Mouse (Mus musculus) kidney, postnatal 0 days (tissue): ENCODE data around the gene Ttc28. TPM values are rescaled to one million over a fixed set of nuclear protein-coding genes. Genes with fewer than 3 reads are reported as not detected.

Source experiments
- ATAC-seq: fragments of 200-750 bp; cut with Nextera tagmentation; replicated peaks from 2 replicates; pipeline ENCODE4 v1.8.0; 2017; ENCODE audit warnings: low read depth, moderate number of reproducible peaks, moderate TSS enrichment, moderate library complexity; ENCODE audit not compliant: low FRiP score
- DNase-seq: peaks from one replicate; pipeline ENCODE4 v3.0.0-alpha.2; 2016; ENCODE audit warnings: low spot score
- H3K27ac ChIP-seq: fragments of 300-500 bp; sonication (generic); 2 replicates; pipeline ENCODE4 v1.5.1; 2014; ENCODE audit warnings: mild to moderate bottlenecking
- H3K27me3 ChIP-seq: fragments of 300-500 bp; sonication (generic); 2 replicates; pipeline ENCODE4 v1.6.1; 2014; ENCODE audit warnings: low read length, mixed read lengths; ENCODE audit not compliant: insufficient read depth
- H3K36me3 ChIP-seq: fragments of 300-500 bp; sonication (generic); 2 replicates; pipeline ENCODE4 v1.6.1; 2014; ENCODE audit warnings: low read length, mixed read lengths; ENCODE audit not compliant: insufficient read depth
- H3K4me1 ChIP-seq: fragments of 300-500 bp; sonication (generic); replicated peaks from 2 replicates; pipeline ENCODE4 v1.6.1; 2014; ENCODE audit warnings: antibody characterized with exemption, low read length, mixed read lengths; ENCODE audit not compliant: insufficient read depth
- H3K4me2 ChIP-seq: fragments of 300-500 bp; sonication (generic); 2 replicates; pipeline ENCODE4 v1.6.1; 2014; ENCODE audit warnings: mild to moderate bottlenecking, low read length, moderate library complexity, mixed read lengths
- H3K4me3 ChIP-seq: fragments of 300-500 bp; sonication (generic); replicated peaks from 2 replicates; pipeline ENCODE4 v1.5.1; 2014; ENCODE audit warnings: low read depth, low read length
- H3K9ac ChIP-seq: fragments of 300-500 bp; sonication (generic); 2 replicates; pipeline ENCODE4 v1.6.1; 2014; ENCODE audit warnings: low read depth, low read length
- H3K9me3 ChIP-seq: fragments of 300-500 bp; sonication (generic); replicated peaks from 2 replicates; pipeline ENCODE4 v1.6.1; 2016; ENCODE audit warnings: low read length, inconsistent platforms, mixed read lengths
- CTCF ChIP-seq: IDR thresholded peaks from 2 replicates; pipeline ENCODE4 v1.5.1; 2016; ENCODE audit warnings: antibody characterized with exemption, low read depth, mild to moderate bottlenecking, moderate library complexity
- WGBS: fragments of 180-500 bp; shearing (Covaris S2); extraction: QIAGEN DNeasy Blood & Tissue Kit; methylation state at CpG from one replicate; pipeline ENCODE4 v1.1.7; 2014; 5-methylcytosine and 5-hydroxymethylcytosine counted together
- polyA plus RNA-seq: library from polyadenylated mRNA; unstranded; fragments of >200 nt; fragmentation: Nextera tagmentation; extraction: Ambion mirVana; gene quantifications from 2 replicates; pipeline ENCODE4 v1.2.1, GENCODE M21; 2015

Ttc28 gene
- polyA plus RNA-seq, 1 experiment from 2014 or later: 8.1 TPM

DNA sequence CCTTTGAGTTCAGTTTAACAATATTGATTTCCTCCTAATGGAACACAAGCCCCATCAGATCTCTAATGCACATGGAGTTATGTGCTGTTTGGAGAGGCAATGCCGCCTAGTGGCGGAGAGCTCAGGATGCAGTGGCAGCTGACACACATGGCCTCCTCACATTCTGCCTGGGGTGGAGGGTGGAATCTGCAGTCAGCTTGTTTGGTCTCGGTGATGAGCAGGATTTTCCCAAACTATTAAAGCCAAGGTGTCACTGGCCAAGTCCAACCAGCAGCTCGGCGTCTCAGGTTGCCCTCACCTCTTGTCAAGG lies 329.0 kb downstream of the Ttc28 start:
- H3K9me3 ChIP-seq: no peaks in the 10 kb centered on the region
- H3K4me1 ChIP-seq: peaks cover 17% of the 10 kb centered on the region
- no peak overlapping the region for H3K4me3 ChIP-seq
- WGBS: 47% methylated on average over 5 of the region's 5 CpGs
- no peaks in the 10 kb centered on the region for H3K27me3 ChIP-seq
- no peak overlapping the region for H3K4me2 ChIP-seq
- no peak overlapping the region for H3K27ac ChIP-seq
- ATAC-seq (no peak), DNase-seq (peak; percentile 79)
- peak; percentile 85 for TF ChIP-seq CTCF
- H3K9ac ChIP-seq: no peak overlapping the region
- H3K36me3 ChIP-seq: no peaks in the 10 kb centered on the region

DNA sequence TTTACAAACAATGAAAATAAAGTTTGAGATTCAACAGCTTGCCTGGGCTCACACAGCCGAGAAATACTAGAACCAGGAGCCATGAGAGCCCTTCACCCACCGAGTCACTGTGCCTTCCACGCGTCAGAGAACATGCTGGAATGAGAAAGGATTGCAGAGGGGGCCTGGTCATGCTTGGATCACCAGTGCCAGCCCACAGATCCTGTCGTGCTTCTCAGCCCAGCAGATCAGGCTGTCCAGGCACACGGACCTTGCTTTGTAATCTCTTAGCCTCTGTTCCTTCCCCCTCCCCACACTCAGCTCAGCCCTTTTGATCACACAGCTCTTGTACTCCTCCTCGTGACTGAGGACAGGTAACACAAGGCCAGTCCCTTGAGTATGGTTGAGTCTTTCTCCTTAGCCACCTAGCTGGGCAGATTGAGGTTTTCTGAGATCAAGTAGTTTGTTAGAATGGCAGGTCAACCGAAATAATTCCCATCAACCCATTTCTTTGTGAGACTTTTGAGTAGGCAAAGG lies 334.4 kb downstream of the Ttc28 start:
- H3K9me3 ChIP-seq: no peaks in the 10 kb centered on the region
- H3K36me3 ChIP-seq: no peaks in the 10 kb centered on the region
- H3K27ac ChIP-seq: peak overlapping the region; percentile 62
- peak; percentile 59 for TF ChIP-seq CTCF
- H3K4me3 ChIP-seq: no peak overlapping the region
- 38% methylated on average over 8 of the region's 8 CpGs for WGBS
- H3K27me3 ChIP-seq: no peaks in the 10 kb centered on the region
- peak; percentile 53 for ATAC-seq
- peak; percentile 87 for DNase-seq
- no peak overlapping the region for H3K4me2 ChIP-seq
- peaks cover 26% of the 10 kb centered on the region for H3K4me1 ChIP-seq
- H3K9ac ChIP-seq: no peak overlapping the region

DNA sequence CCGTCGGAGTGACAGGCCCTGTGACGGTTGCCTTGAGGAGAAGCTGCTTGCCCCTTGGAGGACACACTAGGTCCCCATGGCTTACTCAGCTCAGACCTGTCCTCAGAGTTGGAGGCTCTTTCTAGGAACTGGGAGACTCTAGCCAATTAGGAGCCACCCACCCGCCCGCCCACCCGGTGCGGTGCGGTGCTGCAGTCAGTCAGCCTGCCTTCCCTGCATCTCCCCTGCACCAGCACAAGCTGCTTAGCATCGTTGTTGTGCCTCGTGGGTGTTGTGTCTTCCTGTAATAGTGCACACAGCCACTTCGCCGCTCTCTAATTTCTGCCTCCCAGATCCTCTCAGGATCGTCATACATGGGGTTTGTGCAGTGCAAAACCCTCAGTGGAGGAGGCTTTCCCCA lies 335.3 kb downstream of the Ttc28 start:
- H3K27me3 ChIP-seq: no peaks in the 10 kb centered on the region
- no peak overlapping the region for H3K27ac ChIP-seq
- ATAC-seq (no peak), DNase-seq (no peak)
- H3K36me3 ChIP-seq: no peaks in the 10 kb centered on the region
- 45% methylated on average over 13 of the region's 13 CpGs for WGBS
- H3K4me3 ChIP-seq: no peak overlapping the region
- H3K9me3 ChIP-seq: no peaks in the 10 kb centered on the region
- H3K4me2 ChIP-seq: no peak overlapping the region
- no peak overlapping the region for H3K9ac ChIP-seq
- TF ChIP-seq CTCF: no peak
- H3K4me1 ChIP-seq: peaks cover 26% of the 10 kb centered on the region

DNA sequence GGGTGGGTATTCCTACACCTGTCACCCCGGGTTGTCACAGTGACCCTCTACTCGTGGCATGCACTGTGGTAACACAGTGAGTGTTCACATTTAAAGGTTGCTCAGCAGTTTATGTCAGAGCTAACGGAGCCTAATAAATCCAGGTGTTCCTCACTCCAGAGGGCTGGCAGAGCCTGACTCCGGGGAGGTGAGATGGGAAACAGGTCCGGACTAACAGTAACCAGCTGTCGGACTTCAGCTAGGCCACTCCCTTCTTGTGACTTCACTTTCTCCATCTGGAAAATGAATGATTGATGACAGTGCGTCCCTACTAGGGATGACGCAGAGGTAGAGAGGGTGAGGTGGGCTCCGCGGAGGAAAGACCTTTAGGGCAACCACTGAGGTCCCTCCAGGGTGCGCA lies 336.1 kb downstream of the Ttc28 start:
- H3K9me3 ChIP-seq: no peaks in the 10 kb centered on the region
- no peak overlapping the region for H3K9ac ChIP-seq
- no peak overlapping the region for H3K4me2 ChIP-seq
- H3K27ac ChIP-seq: no peak overlapping the region
- peaks cover 26% of the 10 kb centered on the region for H3K4me1 ChIP-seq
- H3K36me3 ChIP-seq: no peaks in the 10 kb centered on the region
- H3K4me3 ChIP-seq: no peak overlapping the region
- TF ChIP-seq CTCF: no peak
- no peaks in the 10 kb centered on the region for H3K27me3 ChIP-seq
- ATAC-seq: no peak
- WGBS: 44% methylated on average over 11 of the region's 11 CpGs
- DNase-seq: no peak

DNA sequence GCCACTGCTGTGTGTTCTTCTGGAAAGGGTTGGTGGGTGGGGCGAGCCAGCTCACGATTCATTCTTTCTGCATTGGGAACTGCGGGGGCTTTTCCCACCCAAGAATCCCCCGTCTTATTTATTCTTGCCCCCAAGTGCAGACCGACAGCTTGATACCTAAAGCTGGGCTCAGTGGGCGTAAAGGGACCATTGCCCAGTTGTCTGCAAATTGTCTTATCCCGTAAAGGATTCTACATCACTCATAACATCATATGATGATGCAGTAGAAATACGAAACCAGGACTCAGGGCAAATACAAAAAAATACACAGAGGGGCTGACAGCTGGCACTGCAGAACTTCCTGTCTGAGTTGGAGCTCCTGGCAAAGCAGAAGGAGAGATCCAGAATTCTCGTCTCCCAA lies 336.6 kb downstream of the Ttc28 start:
- Histone ChIP-seq H3K36me3 (no peaks in the 10 kb centered on the region), H3K4me1 (peaks cover 26% of the 10 kb centered on the region), H3K9ac (no peak overlapping the region), H3K4me2 (no peak overlapping the region), H3K4me3 (no peak overlapping the region), H3K27ac (no peak overlapping the region), H3K27me3 (no peaks in the 10 kb centered on the region), H3K9me3 (no peaks in the 10 kb centered on the region)
- TF ChIP-seq CTCF: no peak
- ATAC-seq: no peak
- DNase-seq: no peak
- 79% methylated on average over 9 of the region's 9 CpGs for WGBS

DNA sequence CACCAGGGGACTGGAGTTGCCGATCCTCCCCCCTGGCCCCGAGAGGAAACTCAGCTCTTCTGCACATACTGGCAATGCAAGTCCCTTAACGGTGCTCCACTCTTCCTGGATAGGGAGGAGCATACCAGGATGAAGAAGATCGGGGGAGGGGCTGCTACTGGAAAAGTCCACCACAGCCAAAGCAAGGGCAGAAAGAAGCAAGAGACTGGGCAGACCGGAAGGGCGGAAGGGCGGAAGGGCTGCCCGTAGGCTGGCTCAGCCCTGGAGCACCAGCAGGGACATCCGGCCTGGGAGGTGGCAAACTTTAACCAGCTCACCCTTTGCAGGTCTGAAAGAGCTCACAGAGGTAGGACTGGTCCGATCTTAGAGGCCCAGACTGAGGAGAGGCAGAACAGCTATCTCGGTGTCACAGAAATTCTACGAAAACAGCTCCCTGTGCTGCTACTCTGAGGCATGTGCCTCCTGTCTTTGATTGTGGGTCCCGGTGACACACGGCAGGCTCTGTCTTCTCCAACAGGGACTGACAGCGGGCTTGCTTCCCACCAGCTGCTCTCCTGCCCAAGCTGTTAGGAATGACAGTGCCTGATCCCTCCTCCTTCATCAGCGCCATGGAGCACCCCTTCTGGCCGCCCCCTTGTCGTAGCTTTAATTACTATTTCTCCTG lies 338.0 kb downstream of the Ttc28 start:
- H3K4me2 ChIP-seq: 0 out of 2 replicates have a peak overlapping the region, but pooled peaks have one; percentile 13
- 44% methylated on average over 18 of the region's 18 CpGs for WGBS

More for the DNA sequence above, 338.0 kb downstream of the Ttc28 start:
- DNase-seq (peak; percentile 58), ATAC-seq (no peak; the same call in 1 of the 2 replicates)
- Histone ChIP-seq H3K4me3 (no peak overlapping the region), H3K9me3 (no peaks in the 10 kb centered on the region), H3K9ac (no peak overlapping the region), H3K36me3 (no peaks in the 10 kb centered on the region), H3K27ac (peak overlapping the region; percentile 11; the same call in 1 of the 2 replicates), H3K27me3 (no peaks in the 10 kb centered on the region), H3K4me1 (peaks cover 26% of the 10 kb centered on the region)
- TF ChIP-seq CTCF: no peak
